Mouse (Mus musculus): ENCODE measurements around the gene Cadm1. TPM values are rescaled to one million over a fixed set of nuclear protein-coding genes. Genes with fewer than 3 reads are reported as not detected.
A peak's percentile ranks its signal among the peaks of the same experiment; 100 is the strongest.

Gene Cadm1
- total RNA-seq, 2 experiments from 2014 or later: 237 to 250 TPM

GRCm38 (mm10) chr9:47567873-47568272 is 37.9 kb downstream of the Cadm1 start:
- H3K4me3 ChIP-seq: no peak overlapping the region
- peak overlapping the region; percentile 24; the same call in 1 of the 2 replicates for H3K27ac ChIP-seq
- DNase-seq (ENCODE audit: low spot score in 2 of 2): no peak
- no peak for TF ChIP-seq CTCF (conservative IDR thresholded peaks at IDR 0.05)

- no peak for DNase-seq (ENCODE audit: low spot score in 2 of 2)
- no peak overlapping the region for H3K4me3 ChIP-seq
- no peak overlapping the region for H3K27ac ChIP-seq
- no peak for TF ChIP-seq CTCF (conservative IDR thresholded peaks at IDR 0.05)
Measured at GRCm38 (mm10) chr9:47570184-47570583, 40.2 kb downstream of the Cadm1 start.

GRCm38 (mm10) chr9:47571461-47571860 is 41.5 kb downstream of the Cadm1 start:
- TF ChIP-seq CTCF (conservative IDR thresholded peaks at IDR 0.05): no peak
- Histone ChIP-seq H3K4me3 (no peak overlapping the region), H3K27ac (peak overlapping the region; percentile 62; the same call in 1 of the 2 replicates)
- DNase-seq (ENCODE audit: low spot score in 2 of 2): no peak

- H3K4me3 ChIP-seq: no peak overlapping the region
- peak overlapping the region; percentile 62; the same call in 1 of the 2 replicates for H3K27ac ChIP-seq
- no peak for DNase-seq (ENCODE audit: low spot score in 2 of 2)
- no peak for TF ChIP-seq CTCF (conservative IDR thresholded peaks at IDR 0.05)
Measured at GRCm38 (mm10) chr9:47572132-47572531, 42.2 kb downstream of the Cadm1 start.

GRCm38 (mm10) chr9:47573456-47573855 is 43.5 kb downstream of the Cadm1 start:
- DNase-seq (ENCODE audit: low spot score in 2 of 2): no peak
- H3K4me3 ChIP-seq: no peak overlapping the region
- no peak for TF ChIP-seq CTCF (conservative IDR thresholded peaks at IDR 0.05)
- H3K27ac ChIP-seq: no peak overlapping the region

- DNase-seq (ENCODE audit: low spot score in 2 of 2): no peak
- Histone ChIP-seq H3K27ac (no peak overlapping the region), H3K4me3 (no peak overlapping the region)
- no peak for TF ChIP-seq CTCF (conservative IDR thresholded peaks at IDR 0.05)
Measured at GRCm38 (mm10) chr9:47574710-47575414, 44.9 kb downstream of the Cadm1 start.

GRCm38 (mm10) chr9:47575764-47576163 is 45.8 kb downstream of the Cadm1 start:
- no peak for DNase-seq (ENCODE audit: low spot score in 2 of 2)
- TF ChIP-seq CTCF (conservative IDR thresholded peaks at IDR 0.05): no peak
- Histone ChIP-seq H3K27ac (0 out of 2 replicates have a peak overlapping the region, but pooled peaks have one; percentile 7), H3K4me3 (no peak overlapping the region)

GRCm38 (mm10) chr9:47579464-47579863 is 49.5 kb downstream of the Cadm1 start:
- TF ChIP-seq CTCF (conservative IDR thresholded peaks at IDR 0.05): no peak
- peak overlapping the region; percentile 55 for H3K27ac ChIP-seq
- no peak for DNase-seq (ENCODE audit: low spot score in 2 of 2)
- H3K4me3 ChIP-seq: no peak overlapping the region

GRCm38 (mm10) chr9:47581576-47582365 is 51.8 kb downstream of the Cadm1 start:
- no peak for TF ChIP-seq CTCF (conservative IDR thresholded peaks at IDR 0.05)
- no peak overlapping the region for H3K4me3 ChIP-seq
- no peak for DNase-seq (ENCODE audit: low spot score in 2 of 2)
- no peak overlapping the region for H3K27ac ChIP-seq

- no peak for TF ChIP-seq CTCF (conservative IDR thresholded peaks at IDR 0.05)
- no peak for DNase-seq (ENCODE audit: low spot score in 2 of 2)
- H3K4me3 ChIP-seq: no peak overlapping the region
- H3K27ac ChIP-seq: no peak overlapping the region
Measured at GRCm38 (mm10) chr9:47583241-47583640, 53.3 kb downstream of the Cadm1 start.

- no peak for TF ChIP-seq CTCF (conservative IDR thresholded peaks at IDR 0.05)
- H3K27ac ChIP-seq: no peak overlapping the region; the same call in 1 of the 2 replicates
- H3K4me3 ChIP-seq: no peak overlapping the region
- DNase-seq (ENCODE audit: low spot score in 2 of 2): no peak
Measured at GRCm38 (mm10) chr9:47586176-47586575, 56.2 kb downstream of the Cadm1 start.

- DNase-seq (ENCODE audit: low spot score in 2 of 2): no peak
- no peak overlapping the region for H3K27ac ChIP-seq
- TF ChIP-seq CTCF (conservative IDR thresholded peaks at IDR 0.05): no peak
- H3K4me3 ChIP-seq: no peak overlapping the region
Measured at GRCm38 (mm10) chr9:47586839-47587238, 56.9 kb downstream of the Cadm1 start.

- DNase-seq (ENCODE audit: low spot score in 2 of 2): peak in 1 of 2 experiments; percentile 57
Measured at GRCm38 (mm10) chr9:47587577-47588194, 57.7 kb downstream of the Cadm1 start.

More at GRCm38 (mm10) chr9:47587577-47588194, 57.7 kb downstream of the Cadm1 start:
- peak; percentile 86 for TF ChIP-seq CTCF (conservative IDR thresholded peaks at IDR 0.05)
- Histone ChIP-seq H3K27ac (no peak overlapping the region), H3K4me3 (no peak overlapping the region)

All from layer of hippocampus, adult 2 months (tissue).